Mouse (Mus musculus): ENCODE results near the gene Eif3l. TPM values are rescaled to one million over a fixed set of nuclear protein-coding genes. Genes with fewer than 3 reads are reported as not detected.

Eif3l gene
- polyA plus RNA-seq (2015; fragmentation: Nextera tagmentation; extraction: Ambion mirVana): 221 and 238 TPM in 2 replicates

- Histone ChIP-seq H3K9me3 (ENCODE audit: control insufficient read depth, low read length) (no peaks in the 10 kb centered on the region), H3K9ac (ENCODE audit: low read depth, low read length) (peak within 1 kb of the TSS; percentile 94), H3K4me3 (ENCODE audit: low read length) (peak within 1 kb of the TSS; percentile 92), H3K27ac (ENCODE audit: low read length) (peak within 1 kb of the TSS; percentile 92), H3K4me2 (ENCODE audit: low read depth, low read length) (peak within 1 kb of the TSS; percentile 88), H3K27me3 (replicated peaks; ENCODE audit: control insufficient read depth, insufficient read depth, low read length) (no peaks in the 10 kb centered on the region), H3K36me3 (ENCODE audit: control insufficient read depth, insufficient read depth, low read length) (peaks cover 12% of the 10 kb centered on the region), H3K4me1 (ENCODE audit: control insufficient read depth, insufficient read depth, low read length) (peaks cover 14% of the 10 kb centered on the region)
- ATAC-seq: peak; percentile 88
- under 1% methylated on average over 49 of the region's 49 CpGs for WGBS
Measured at GRCm38 (mm10) chr15:79074913-79075532, at the start of gene Eif3l. Gene Eif3l, plus strand, starts transcription at chr15:79075179.

- peak overlapping the region; percentile 98 for H3K27ac ChIP-seq (ENCODE audit: low read length)
- H3K36me3 ChIP-seq (ENCODE audit: control insufficient read depth, insufficient read depth, low read length): no peaks in the 10 kb centered on the region
- H3K9me3 ChIP-seq (ENCODE audit: control insufficient read depth, low read length): no peaks in the 10 kb centered on the region
- no peaks in the 10 kb centered on the region for H3K27me3 ChIP-seq (replicated peaks; ENCODE audit: control insufficient read depth, insufficient read depth, low read length)
- H3K4me1 ChIP-seq (ENCODE audit: control insufficient read depth, insufficient read depth, low read length): peaks cover 35% of the 10 kb centered on the region
- peak overlapping the region; percentile 96 for H3K4me2 ChIP-seq (ENCODE audit: low read depth, low read length)
- 13% methylated on average over 16 of the region's 18 CpGs for WGBS
- ATAC-seq: no peak
- H3K9ac ChIP-seq (ENCODE audit: low read depth, low read length): peak overlapping the region; percentile 59
- H3K4me3 ChIP-seq (ENCODE audit: low read length): peak overlapping the region; percentile 20
Measured at GRCm38 (mm10) chr15:79025687-79026308, 49.2 kb upstream of the Eif3l start.

GRCm38 (mm10) chr15:79026511-79027290 lies 48.3 kb upstream of the Eif3l start:
- H3K9ac ChIP-seq (ENCODE audit: low read depth, low read length): peak overlapping the region; percentile 100
- H3K36me3 ChIP-seq (ENCODE audit: control insufficient read depth, insufficient read depth, low read length): no peaks in the 10 kb centered on the region
- no peaks in the 10 kb centered on the region for H3K9me3 ChIP-seq (ENCODE audit: control insufficient read depth, low read length)
- peak overlapping the region; percentile 69 for H3K4me3 ChIP-seq (ENCODE audit: low read length)
- ATAC-seq: no peak
- peak overlapping the region; percentile 98 for H3K27ac ChIP-seq (ENCODE audit: low read length)
- 35% methylated on average over 14 of the region's 14 CpGs for WGBS
- peaks cover 35% of the 10 kb centered on the region for H3K4me1 ChIP-seq (ENCODE audit: control insufficient read depth, insufficient read depth, low read length)
- no peaks in the 10 kb centered on the region for H3K27me3 ChIP-seq (replicated peaks; ENCODE audit: control insufficient read depth, insufficient read depth, low read length)
- peak overlapping the region; percentile 96 for H3K4me2 ChIP-seq (ENCODE audit: low read depth, low read length)

- 5% methylated on average over 42 of the region's 46 CpGs for WGBS
- H3K27ac ChIP-seq (ENCODE audit: low read length): peak overlapping the region; percentile 98
- peaks cover 40% of the 10 kb centered on the region for H3K4me1 ChIP-seq (ENCODE audit: control insufficient read depth, insufficient read depth, low read length)
- peak overlapping the region; percentile 100 for H3K9ac ChIP-seq (ENCODE audit: low read depth, low read length)
- no peaks in the 10 kb centered on the region for H3K27me3 ChIP-seq (replicated peaks; ENCODE audit: control insufficient read depth, insufficient read depth, low read length)
- H3K9me3 ChIP-seq (ENCODE audit: control insufficient read depth, low read length): no peaks in the 10 kb centered on the region
- no peaks in the 10 kb centered on the region for H3K36me3 ChIP-seq (ENCODE audit: control insufficient read depth, insufficient read depth, low read length)
- H3K4me3 ChIP-seq (ENCODE audit: low read length): peak overlapping the region; percentile 69
- peak overlapping the region; percentile 96 for H3K4me2 ChIP-seq (ENCODE audit: low read depth, low read length)
- no peak for ATAC-seq
Measured at GRCm38 (mm10) chr15:79027291-79028205, 47.4 kb upstream of the Eif3l start.

GRCm38 (mm10) chr15:79028237-79028738 lies 46.7 kb upstream of the Eif3l start, which contains the start of gene H1f0:
Gene H1f0, plus strand, starts transcription at chr15:79028450.
- Histone ChIP-seq H3K36me3 (ENCODE audit: control insufficient read depth, insufficient read depth, low read length) (no peaks in the 10 kb centered on the region), H3K4me1 (ENCODE audit: control insufficient read depth, insufficient read depth, low read length) (peaks cover 35% of the 10 kb centered on the region), H3K4me3 (ENCODE audit: low read length) (peak within 1 kb of the TSS; percentile 69), H3K9me3 (ENCODE audit: control insufficient read depth, low read length) (no peaks in the 10 kb centered on the region), H3K27ac (ENCODE audit: low read length) (peak within 1 kb of the TSS; percentile 98), H3K27me3 (replicated peaks; ENCODE audit: control insufficient read depth, insufficient read depth, low read length) (no peaks in the 10 kb centered on the region), H3K9ac (ENCODE audit: low read depth, low read length) (peak within 1 kb of the TSS; percentile 100), H3K4me2 (ENCODE audit: low read depth, low read length) (peak within 1 kb of the TSS; percentile 96)
- peak; percentile 62 for ATAC-seq
- under 1% methylated on average over 52 of the region's 58 CpGs for WGBS

- Histone ChIP-seq H3K4me2 (ENCODE audit: low read depth, low read length) (peak overlapping the region; percentile 96), H3K36me3 (ENCODE audit: control insufficient read depth, insufficient read depth, low read length) (no peaks in the 10 kb centered on the region), H3K9ac (ENCODE audit: low read depth, low read length) (peak overlapping the region; percentile 100), H3K27ac (ENCODE audit: low read length) (peak overlapping the region; percentile 98), H3K27me3 (replicated peaks; ENCODE audit: control insufficient read depth, insufficient read depth, low read length) (no peaks in the 10 kb centered on the region), H3K4me1 (ENCODE audit: control insufficient read depth, insufficient read depth, low read length) (peaks cover 32% of the 10 kb centered on the region), H3K9me3 (ENCODE audit: control insufficient read depth, low read length) (no peaks in the 10 kb centered on the region), H3K4me3 (ENCODE audit: low read length) (peak overlapping the region; percentile 69)
- WGBS: 14% methylated on average over 16 of the region's 16 CpGs
- no peak for ATAC-seq
Measured at GRCm38 (mm10) chr15:79028823-79029484, 46.0 kb upstream of the Eif3l start.

- Histone ChIP-seq H3K27ac (ENCODE audit: low read length) (peak overlapping the region; percentile 87), H3K9ac (ENCODE audit: low read depth, low read length) (peak overlapping the region; percentile 100), H3K27me3 (replicated peaks; ENCODE audit: control insufficient read depth, insufficient read depth, low read length) (no peaks in the 10 kb centered on the region), H3K9me3 (ENCODE audit: control insufficient read depth, low read length) (no peaks in the 10 kb centered on the region), H3K36me3 (ENCODE audit: control insufficient read depth, insufficient read depth, low read length) (no peaks in the 10 kb centered on the region), H3K4me3 (ENCODE audit: low read length) (peak overlapping the region; percentile 69), H3K4me2 (ENCODE audit: low read depth, low read length) (peak overlapping the region; percentile 96), H3K4me1 (ENCODE audit: control insufficient read depth, insufficient read depth, low read length) (peaks cover 32% of the 10 kb centered on the region)
- no peak for ATAC-seq
- WGBS: 4% methylated on average over 11 of the region's 11 CpGs
Measured at GRCm38 (mm10) chr15:79029519-79030241, 45.3 kb upstream of the Eif3l start.
